Mouse (Mus musculus): Measurements from ENCODE around the gene Ccl17. TPM values are rescaled to one million over a fixed set of nuclear protein-coding genes. Genes with fewer than 3 reads are reported as not detected.
"Not testable (repeated sequence)": the region's sequence is repeated elsewhere in the genome, so short reads cannot be mapped to it uniquely, and the experiment has no call there.

Gene Ccl17
- polyA plus RNA-seq, 1 experiment from 2014 or later: 5.7 TPM

GRCm38 (mm10) chr8:94820553-94820952 lies 10.3 kb downstream of the Ccl17 start:
- no peak for DNase-seq (ENCODE audit: low spot score)
- H3K9me3 ChIP-seq (ENCODE audit: low read length): no peaks in the 10 kb centered on the region
- H3K4me3 ChIP-seq (ENCODE audit: low read depth, low read length): no peak overlapping the region
- no peak overlapping the region for H3K9ac ChIP-seq (replicated peaks; ENCODE audit: low read depth)
- ATAC-seq: no peak
- no peaks in the 10 kb centered on the region for H3K4me1 ChIP-seq (ENCODE audit: insufficient read depth, low read depth, low read length)
- TF ChIP-seq CTCF (IDR thresholded peaks at IDR 0.05) (no peak), EP300 (IDR thresholded peaks at IDR 0.05) (no peak)
- no peaks in the 10 kb centered on the region for H3K27me3 ChIP-seq (replicated peaks; ENCODE audit: insufficient read depth, low read length)
- H3K4me2 ChIP-seq (replicated peaks; ENCODE audit: low read depth, low read length): no peak overlapping the region
- peaks cover 26% of the 10 kb centered on the region for H3K36me3 ChIP-seq (ENCODE audit: insufficient read depth, low read length)
- 86% methylated on average over 7 of the region's 7 CpGs for WGBS
- no peak overlapping the region for H3K27ac ChIP-seq (ENCODE audit: low read length)

GRCm38 (mm10) chr8:94821381-94821780 lies 11.1 kb downstream of the Ccl17 start:
- H3K9me3 ChIP-seq (ENCODE audit: low read length): no peaks in the 10 kb centered on the region

GRCm38 (mm10) chr8:94822637-94823560 lies 12.6 kb downstream of the Ccl17 start:
- Histone ChIP-seq H3K9ac (replicated peaks; ENCODE audit: low read depth) (no peak overlapping the region), H3K4me3 (ENCODE audit: low read depth, low read length) (no peak overlapping the region), H3K4me2 (replicated peaks; ENCODE audit: low read depth, low read length) (no peak overlapping the region), H3K9me3 (ENCODE audit: low read length) (no peaks in the 10 kb centered on the region), H3K27me3 (replicated peaks; ENCODE audit: insufficient read depth, low read length) (no peaks in the 10 kb centered on the region), H3K4me1 (ENCODE audit: insufficient read depth, low read depth, low read length) (no peaks in the 10 kb centered on the region), H3K36me3 (ENCODE audit: insufficient read depth, low read length) (peaks cover 28% of the 10 kb centered on the region), H3K27ac (ENCODE audit: low read length) (no peak overlapping the region)
- peak; percentile 78 for DNase-seq (ENCODE audit: low spot score)
- ATAC-seq: peak; percentile 79
- WGBS: 81% methylated on average over 23 of the region's 23 CpGs
- peak; percentile 80 for TF ChIP-seq CTCF (IDR thresholded peaks at IDR 0.05)
- TF ChIP-seq EP300 (IDR thresholded peaks at IDR 0.05): no peak

More at GRCm38 (mm10) chr8:94821381-94821780, 11.1 kb downstream of the Ccl17 start:
- WGBS: 93% methylated on average over 2 of the region's 2 CpGs
- Histone ChIP-seq H3K9ac (replicated peaks; ENCODE audit: low read depth) (no peak overlapping the region), H3K27me3 (replicated peaks; ENCODE audit: insufficient read depth, low read length) (no peaks in the 10 kb centered on the region), H3K27ac (ENCODE audit: low read length) (no peak overlapping the region), H3K36me3 (ENCODE audit: insufficient read depth, low read length) (peaks cover 26% of the 10 kb centered on the region), H3K4me1 (ENCODE audit: insufficient read depth, low read depth, low read length) (no peaks in the 10 kb centered on the region), H3K4me2 (replicated peaks; ENCODE audit: low read depth, low read length) (no peak overlapping the region), H3K4me3 (ENCODE audit: low read depth, low read length) (no peak overlapping the region)
- ATAC-seq: no peak
- DNase-seq (ENCODE audit: low spot score): no peak
- TF ChIP-seq CTCF (IDR thresholded peaks at IDR 0.05): no peak
- no peak for TF ChIP-seq EP300 (IDR thresholded peaks at IDR 0.05)

- ATAC-seq: no peak
- TF ChIP-seq CTCF (IDR thresholded peaks at IDR 0.05) (no peak), EP300 (IDR thresholded peaks at IDR 0.05) (no peak)
- H3K4me1 ChIP-seq (ENCODE audit: insufficient read depth, low read depth, low read length): no peaks in the 10 kb centered on the region
- H3K4me3 ChIP-seq (ENCODE audit: low read depth, low read length): no peak overlapping the region
- no peak overlapping the region for H3K4me2 ChIP-seq (replicated peaks; ENCODE audit: low read depth, low read length)
- whole genome bisulfite sequencing: 71% methylated on average over 6 of the region's 6 CpGs
- peaks cover 32% of the 10 kb centered on the region for H3K36me3 ChIP-seq (ENCODE audit: insufficient read depth, low read length)
- no peak for DNase-seq (ENCODE audit: low spot score)
- H3K9me3 ChIP-seq (ENCODE audit: low read length): no peaks in the 10 kb centered on the region
- no peak overlapping the region for H3K9ac ChIP-seq (replicated peaks; ENCODE audit: low read depth)
- H3K27ac ChIP-seq (ENCODE audit: low read length): no peak overlapping the region
- no peaks in the 10 kb centered on the region for H3K27me3 ChIP-seq (replicated peaks; ENCODE audit: insufficient read depth, low read length)
Measured at GRCm38 (mm10) chr8:94825170-94825569, 14.9 kb downstream of the Ccl17 start.

- no peak overlapping the region for H3K9ac ChIP-seq (replicated peaks; ENCODE audit: low read depth)
- no peaks in the 10 kb centered on the region for H3K27me3 ChIP-seq (replicated peaks; ENCODE audit: insufficient read depth, low read length)
- TF ChIP-seq EP300 (IDR thresholded peaks at IDR 0.05) (no peak), CTCF (IDR thresholded peaks at IDR 0.05) (no peak)
- H3K4me1 ChIP-seq (ENCODE audit: insufficient read depth, low read depth, low read length): no peaks in the 10 kb centered on the region
- no peak for DNase-seq (ENCODE audit: low spot score)
- no peak overlapping the region for H3K4me2 ChIP-seq (replicated peaks; ENCODE audit: low read depth, low read length)
- H3K4me3 ChIP-seq (ENCODE audit: low read depth, low read length): no peak overlapping the region
- ATAC-seq: no peak
- H3K36me3 ChIP-seq (ENCODE audit: insufficient read depth, low read length): peaks cover 32% of the 10 kb centered on the region
- no peaks in the 10 kb centered on the region for H3K9me3 ChIP-seq (ENCODE audit: low read length)
- 92% methylated on average over 5 of the region's 5 CpGs for WGBS
- no peak overlapping the region for H3K27ac ChIP-seq (ENCODE audit: low read length)
Measured at GRCm38 (mm10) chr8:94826210-94826609, 16.0 kb downstream of the Ccl17 start.

GRCm38 (mm10) chr8:94828284-94828683 lies 18.0 kb downstream of the Ccl17 start:
- DNase-seq (ENCODE audit: low spot score) (no peak), ATAC-seq (no peak)
- WGBS: 78% methylated on average over 6 of the region's 6 CpGs
- Histone ChIP-seq H3K36me3 (ENCODE audit: insufficient read depth, low read length) (peaks cover 22% of the 10 kb centered on the region), H3K27me3 (replicated peaks; ENCODE audit: insufficient read depth, low read length) (no peaks in the 10 kb centered on the region), H3K9ac (replicated peaks; ENCODE audit: low read depth) (no peak overlapping the region), H3K4me2 (replicated peaks; ENCODE audit: low read depth, low read length) (no peak overlapping the region), H3K27ac (ENCODE audit: low read length) (no peak overlapping the region), H3K4me1 (ENCODE audit: insufficient read depth, low read depth, low read length) (no peaks in the 10 kb centered on the region), H3K9me3 (ENCODE audit: low read length) (no peaks in the 10 kb centered on the region), H3K4me3 (ENCODE audit: low read depth, low read length) (no peak overlapping the region)
- no peak for TF ChIP-seq EP300 (IDR thresholded peaks at IDR 0.05)
- no peak for TF ChIP-seq CTCF (IDR thresholded peaks at IDR 0.05)

GRCm38 (mm10) chr8:94833901-94834405 lies 23.7 kb downstream of the Ccl17 start:
- H3K4me2 ChIP-seq (replicated peaks; ENCODE audit: low read depth, low read length); DNase-seq (ENCODE audit: low spot score); H3K36me3 ChIP-seq (ENCODE audit: insufficient read depth, low read length); ATAC-seq; H3K27me3 ChIP-seq (replicated peaks; ENCODE audit: insufficient read depth, low read length); H3K9ac ChIP-seq (replicated peaks; ENCODE audit: low read depth); H3K9me3 ChIP-seq (ENCODE audit: low read length); H3K4me1 ChIP-seq (ENCODE audit: insufficient read depth, low read depth, low read length); H3K4me3 ChIP-seq (ENCODE audit: low read depth, low read length); H3K27ac ChIP-seq (ENCODE audit: low read length): not testable (repeated sequence)
- 74% methylated on average over 7 of the region's 7 CpGs for WGBS

GRCm38 (mm10) chr8:94835751-94836150 lies 25.5 kb downstream of the Ccl17 start:
- H3K36me3 ChIP-seq (ENCODE audit: insufficient read depth, low read length); H3K9me3 ChIP-seq (ENCODE audit: low read length); H3K4me1 ChIP-seq (ENCODE audit: insufficient read depth, low read depth, low read length); H3K27me3 ChIP-seq (replicated peaks; ENCODE audit: insufficient read depth, low read length); DNase-seq (ENCODE audit: low spot score); H3K4me3 ChIP-seq (ENCODE audit: low read depth, low read length); H3K27ac ChIP-seq (ENCODE audit: low read length); H3K9ac ChIP-seq (replicated peaks; ENCODE audit: low read depth); ATAC-seq; H3K4me2 ChIP-seq (replicated peaks; ENCODE audit: low read depth, low read length): not testable (repeated sequence)
- 93% methylated on average over 13 of the region's 13 CpGs for WGBS

Data from lung, postnatal 0 days (tissue).